Mouse (Mus musculus) cortical plate, adult 2 months (tissue): ENCODE data around the gene Tmem81.

Experiments used
- CTCF ChIP-seq: fragments of 200-500 bp; IDR thresholded peaks from 2 replicates; pipeline ENCODE4 v1.5.1; 2011; ENCODE audit warnings: mild to moderate bottlenecking, control low read depth, low read length; ENCODE audit not compliant: insufficient read depth; ENCODE audit errors: extremely low read depth
- POLR2A ChIP-seq: fragments of 200-500 bp; IDR thresholded peaks from 2 replicates; pipeline ENCODE4 v1.6.1; 2011; ENCODE audit warnings: mild to moderate bottlenecking, low read length, control low read depth; ENCODE audit not compliant: insufficient read depth; ENCODE audit errors: extremely low read depth

DNA sequence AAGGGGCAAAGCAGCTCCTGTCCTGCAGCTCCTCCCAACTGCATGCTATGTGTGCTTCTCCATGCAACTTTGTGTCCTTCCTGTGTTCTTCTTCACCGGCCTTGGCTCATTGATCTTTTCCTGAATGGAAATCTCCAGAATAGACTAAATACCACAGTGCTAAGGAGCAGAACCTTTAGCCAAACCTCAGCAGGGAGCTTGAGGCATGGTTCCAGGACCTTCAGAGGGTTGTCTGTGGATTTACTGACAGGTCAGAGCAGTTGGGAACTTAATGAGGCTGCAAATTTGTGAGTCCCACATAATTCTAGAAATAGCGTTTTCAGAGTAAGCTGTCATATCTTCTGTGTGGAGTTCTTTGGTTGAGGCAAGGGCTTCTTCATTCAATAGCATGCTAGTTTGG lies 5.5 kb upstream of the Tmem81 start:
- TF ChIP-seq POLR2A: no peak
- TF ChIP-seq CTCF: no peak
